Mouse (Mus musculus): ENCODE measurements around the gene Adgra1.

Gene Adgra1

GRCm38 (mm10) chr7:139850677-139851076 lies 16.7 kb downstream of the Adgra1 start:
- DNase-seq, result no peak

GRCm38 (mm10) chr7:139851098-139851497 lies 17.1 kb downstream of the Adgra1 start:
- DNase-seq, result no peak

- DNase-seq, result no peak
Measured at GRCm38 (mm10) chr7:139855261-139855660, 21.3 kb downstream of the Adgra1 start.

GRCm38 (mm10) chr7:139861411-139861810 lies 27.4 kb downstream of the Adgra1 start:
- DNase-seq, result peak; percentile 68 to 83

- DNase-seq, result no peak
Measured at GRCm38 (mm10) chr7:139863076-139863475, 29.1 kb downstream of the Adgra1 start.

GRCm38 (mm10) chr7:139864253-139864652 lies 30.3 kb downstream of the Adgra1 start:
- peak; percentile 38 to 48 for DNase-seq

- DNase-seq, result no peak
Measured at GRCm38 (mm10) chr7:139864871-139865270, 30.9 kb downstream of the Adgra1 start.

- no peak for DNase-seq
Measured at GRCm38 (mm10) chr7:139871014-139871413, 37.0 kb downstream of the Adgra1 start.

GRCm38 (mm10) chr7:139877167-139877792 lies 43.3 kb downstream of the Adgra1 start:
- DNase-seq, result peak; percentile 67 to 68

GRCm38 (mm10) chr7:139878122-139878521 lies 44.1 kb downstream of the Adgra1 start:
- DNase-seq, result no peak

- no peak for DNase-seq
Measured at GRCm38 (mm10) chr7:139878621-139879020, 44.6 kb downstream of the Adgra1 start.

- DNase-seq, result no peak
Measured at GRCm38 (mm10) chr7:139883545-139883944, 49.6 kb downstream of the Adgra1 start.

- no peak for DNase-seq
Measured at GRCm38 (mm10) chr7:139891779-139892178, 57.8 kb downstream of the Adgra1 start.

GRCm38 (mm10) chr7:139894655-139895557 lies 60.9 kb downstream of the Adgra1 start, which contains the start of gene Kndc1:
Gene Kndc1, plus strand, starts transcription at chr7:139894696.
- DNase-seq, result peak; percentile 81 to 86

- DNase-seq, result peak in 1 of 2 experiments; percentile 43
Measured at GRCm38 (mm10) chr7:139896271-139896670, 62.3 kb downstream of the Adgra1 start.

GRCm38 (mm10) chr7:139896796-139897195 lies 62.8 kb downstream of the Adgra1 start:
- peak in 1 of 2 experiments; percentile 59 for DNase-seq

GRCm38 (mm10) chr7:139898606-139899005 lies 64.6 kb downstream of the Adgra1 start:
- DNase-seq, result peak in 1 of 2 experiments; percentile 55

GRCm38 (mm10) chr7:139899505-139899904 lies 65.5 kb downstream of the Adgra1 start:
- peak; percentile 87 to 88 for DNase-seq

- no peak for DNase-seq
Measured at GRCm38 (mm10) chr7:139900456-139900855, 66.5 kb downstream of the Adgra1 start.

- DNase-seq, result peak; percentile 89 to 90
Measured at GRCm38 (mm10) chr7:139900896-139901295, 66.9 kb downstream of the Adgra1 start.

- DNase-seq, result no peak
Measured at GRCm38 (mm10) chr7:139901981-139902380, 68.0 kb downstream of the Adgra1 start.

GRCm38 (mm10) chr7:139905261-139905660 lies 71.3 kb downstream of the Adgra1 start:
- no peak for DNase-seq

- DNase-seq, result peak; percentile 40 to 62
Measured at GRCm38 (mm10) chr7:139905661-139906060, 71.7 kb downstream of the Adgra1 start.

GRCm38 (mm10) chr7:139908176-139908575 lies 74.2 kb downstream of the Adgra1 start:
- peak; percentile 56 to 59 for DNase-seq
